Mouse (Mus musculus) c-Kit-positive CD71-positive TER-119-positive erythroid progenitor cells, embryonic 14.5 days (primary cell): ENCODE data around the gene Olfr1497.
"Not testable (repeated sequence)": the region's sequence is repeated elsewhere in the genome, so short reads cannot be mapped to it uniquely, and the experiment has no call there.

Experiments
- DNase-seq: peaks from one replicate; pipeline ENCODE4 v3.0.0-alpha.2; 2013; ENCODE audit warnings: low spot score

Olfr1497 gene

DNA sequence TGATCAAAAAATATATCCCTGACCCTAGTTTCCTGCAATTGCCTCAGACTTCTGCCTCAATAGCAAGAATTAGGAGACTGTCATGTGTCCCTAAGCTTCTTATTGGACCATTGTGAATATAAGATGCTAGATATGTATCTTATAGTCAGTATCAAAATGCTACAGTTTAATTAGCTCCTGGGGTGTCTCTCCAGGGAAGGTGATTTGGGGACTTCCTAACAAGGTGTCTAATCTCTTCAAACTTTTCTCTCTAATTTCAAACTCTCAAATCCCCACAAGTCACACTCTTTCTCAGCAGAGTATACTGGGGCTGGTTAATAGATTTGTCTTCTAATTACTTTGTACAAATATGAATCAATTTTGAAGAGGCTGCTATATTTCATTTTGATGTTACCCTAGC is at the start of gene Olfr1497:
Gene Olfr1497, minus strand, starts transcription at position 101 of the 400 bp plus-strand sequence.
- no peak for DNase-seq

DNA sequence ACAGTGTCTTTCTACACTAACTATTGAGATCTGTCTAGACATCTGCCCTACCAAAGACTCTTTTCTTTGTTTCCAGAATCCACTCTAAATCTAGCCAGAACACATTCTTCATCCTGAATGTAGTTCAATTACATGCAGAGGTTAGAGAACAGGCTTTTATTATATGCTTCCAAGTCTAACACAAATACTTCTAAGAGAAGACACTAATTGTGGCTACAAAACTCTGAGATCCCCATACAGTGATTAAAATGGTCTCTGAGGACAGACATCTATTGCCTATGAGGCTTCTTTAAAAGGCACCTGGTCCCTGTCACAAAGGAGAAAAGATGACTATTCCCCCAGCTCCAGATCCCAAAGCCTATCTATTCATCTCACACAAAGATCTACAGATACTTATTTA is 32.4 kb upstream of the Olfr1497 start, which contains the start of gene Olfr1500:
Gene Olfr1500, minus strand, starts transcription at position 101 of the 400 bp plus-strand sequence.
- DNase-seq = no peak

DNA sequence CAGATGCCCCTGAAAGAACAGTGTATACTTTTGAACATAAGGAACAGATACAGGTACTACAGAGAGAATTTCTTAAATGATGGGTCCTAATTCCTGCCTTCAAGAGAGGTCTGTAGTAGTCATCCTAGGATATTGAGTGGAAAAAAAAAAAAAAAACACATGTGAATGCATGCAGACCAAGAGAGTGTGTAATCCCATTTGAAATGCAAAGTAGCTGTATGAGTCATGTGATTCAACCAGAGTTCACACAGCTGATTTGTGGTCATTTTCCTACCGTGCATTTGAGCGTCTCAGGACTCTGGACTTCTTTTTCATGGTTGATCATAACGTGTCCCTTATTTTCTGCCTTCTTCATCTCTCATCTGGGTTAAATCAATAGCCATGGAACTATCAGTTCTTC is 30.4 kb upstream of the Olfr1497 start:
- no peak for DNase-seq

DNA sequence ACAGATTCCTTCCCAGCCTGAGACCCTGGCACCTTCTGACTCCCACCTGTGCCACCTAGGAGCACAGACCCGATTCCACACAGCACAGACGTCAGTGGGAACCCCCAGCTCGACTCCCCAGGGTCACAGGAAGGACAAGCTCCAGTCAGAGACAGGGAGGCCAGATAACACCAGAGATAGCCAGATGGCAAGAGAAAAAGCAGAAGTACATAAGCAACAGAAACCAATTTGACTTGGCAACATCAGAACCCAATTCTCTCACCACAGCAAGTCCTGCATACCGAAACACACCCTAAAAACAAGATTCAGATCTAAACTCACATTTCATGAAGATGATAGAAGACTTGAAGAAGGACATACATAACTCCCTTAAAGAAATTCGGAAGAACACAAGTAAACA is 22.8 kb upstream of the Olfr1497 start:
- no peak for DNase-seq

DNA sequence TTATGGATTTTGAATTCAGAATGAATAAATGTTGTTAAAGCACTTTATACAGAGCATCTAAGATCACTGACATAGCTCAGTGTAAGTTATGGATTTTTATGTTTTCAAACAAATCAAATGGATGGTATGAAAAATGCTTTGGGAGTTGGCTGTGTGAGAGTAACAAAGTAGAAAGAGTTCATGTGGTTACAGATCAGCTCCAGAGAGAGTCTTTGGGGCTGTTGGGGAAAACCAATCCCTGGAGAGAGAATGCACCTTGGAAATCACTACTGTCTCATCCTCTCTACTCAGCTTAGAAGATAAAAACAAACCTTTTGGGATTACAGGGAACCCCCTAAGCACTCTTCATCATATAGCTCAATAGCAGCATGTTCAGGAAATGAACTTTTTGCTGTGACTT is 21.3 kb upstream of the Olfr1497 start, which contains the start of gene Olfr1499:
Gene Olfr1499, minus strand, starts transcription at position 101 of the 400 bp plus-strand sequence.
- no peak for DNase-seq

DNA sequence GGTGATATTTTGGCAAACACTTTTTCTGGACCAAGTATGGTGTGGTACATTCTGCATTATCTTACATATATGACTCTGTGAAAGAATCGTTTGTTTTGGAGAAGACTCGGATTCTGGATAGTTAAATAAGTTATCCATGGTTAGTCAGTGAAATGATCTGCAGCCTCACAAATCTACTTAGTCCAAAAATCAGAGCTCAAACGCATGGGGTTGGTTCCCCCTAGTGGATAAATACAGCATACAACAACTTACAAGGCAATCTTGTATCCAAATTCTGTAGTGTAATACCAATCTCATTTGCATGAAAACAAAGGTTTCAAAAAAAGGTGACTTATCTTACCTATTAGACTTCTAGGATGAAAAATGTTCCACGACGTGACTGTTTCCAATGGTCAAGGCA is 20.8 kb upstream of the Olfr1497 start:
- DNase-seq = no peak

DNA sequence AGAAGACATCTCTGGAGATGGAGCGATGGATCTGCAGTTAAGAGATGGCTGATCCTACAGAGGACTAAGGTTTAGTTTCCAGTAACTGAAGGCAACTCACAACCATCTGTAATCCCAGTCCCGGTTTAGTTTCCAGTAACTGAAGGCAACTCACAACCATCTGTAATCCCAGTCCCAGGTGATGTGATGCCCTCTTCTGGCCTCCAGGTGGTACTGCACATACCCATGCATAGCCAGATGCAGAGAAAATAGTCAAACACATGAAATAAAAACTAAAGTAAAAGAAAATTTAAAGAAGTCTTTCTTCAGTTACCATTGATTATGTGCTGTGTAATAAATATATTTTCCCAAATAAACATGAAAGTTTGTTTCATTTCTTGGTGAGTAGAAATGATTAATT is 14.8 kb upstream of the Olfr1497 start:
- DNase-seq = no peak

DNA sequence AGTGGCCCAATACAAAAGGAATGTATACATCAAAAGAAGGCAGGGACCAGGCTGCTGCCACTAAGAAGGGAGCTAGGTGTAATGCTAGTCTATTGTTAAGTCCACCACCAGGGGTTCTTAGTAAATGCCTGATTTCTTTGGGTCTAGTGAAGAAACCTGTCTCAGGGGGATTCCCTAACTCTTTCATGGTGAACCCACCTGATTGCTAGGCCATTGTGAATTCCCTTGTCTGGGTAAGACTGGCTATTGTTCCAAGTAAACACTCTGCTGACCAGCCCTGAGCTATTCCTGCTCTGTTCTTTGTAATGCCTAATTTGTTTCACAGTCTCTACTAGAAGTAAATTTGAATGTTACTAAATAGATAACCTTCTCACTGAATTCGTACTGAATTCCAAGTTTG is 7.5 kb upstream of the Olfr1497 start:
- DNase-seq = not testable (repeated sequence)

DNA sequence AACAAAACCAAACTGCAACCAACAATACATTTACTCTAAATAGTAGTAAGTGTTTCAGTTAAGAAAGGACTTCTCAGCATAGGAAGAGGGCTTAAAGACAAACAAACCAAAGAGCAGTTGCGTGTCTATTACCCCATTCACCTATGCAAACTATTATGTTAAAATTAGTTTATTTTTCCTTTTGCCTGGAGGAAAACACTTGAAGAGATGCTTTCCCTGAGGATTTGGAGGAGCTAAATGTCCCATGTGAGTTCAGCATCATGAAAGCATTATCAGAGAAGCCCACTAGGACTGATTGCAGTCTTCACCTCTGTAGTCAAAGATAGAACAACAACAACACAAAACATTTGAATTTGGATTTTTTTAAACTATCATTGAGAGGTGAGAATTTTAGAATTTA is 20.4 kb downstream of the Olfr1497 start, which contains the start of gene Olfr1496:
Gene Olfr1496, plus strand, starts transcription at position 301 of the 400 bp plus-strand sequence.
- no peak for DNase-seq

DNA sequence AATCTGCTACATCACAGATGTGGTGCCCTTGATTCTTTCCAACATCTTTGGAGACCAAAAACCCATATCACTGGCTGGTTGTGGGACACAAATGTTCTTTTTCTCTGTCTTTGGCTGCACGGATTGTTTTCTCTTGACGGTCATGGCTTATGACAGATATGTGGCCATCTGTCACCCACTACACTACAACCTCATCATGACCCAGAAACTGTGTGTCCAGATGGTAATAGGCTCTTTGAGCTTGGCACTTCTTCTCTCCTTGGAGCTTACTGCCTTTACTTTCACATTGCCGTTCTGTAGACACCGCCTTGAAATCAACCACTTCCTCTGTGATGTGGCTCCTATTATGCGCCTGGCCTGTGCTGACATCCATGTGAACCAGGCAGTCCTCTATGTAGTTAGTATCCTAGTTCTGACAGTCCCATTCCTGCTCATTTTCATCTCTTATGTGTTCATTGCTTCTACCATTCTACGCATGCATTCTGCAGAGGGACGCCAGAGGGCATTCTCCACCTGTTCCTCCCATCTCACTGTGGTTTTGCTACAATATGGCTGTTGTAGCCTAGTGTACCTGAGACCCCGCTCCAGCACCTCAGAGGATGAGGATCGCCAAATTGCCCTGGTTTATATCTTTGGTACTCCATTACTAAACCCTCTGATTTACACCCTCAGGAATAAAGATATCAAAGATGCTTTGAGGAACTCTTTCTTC is 29.3 kb downstream of the Olfr1497 start:
- DNase-seq = no peak

DNA sequence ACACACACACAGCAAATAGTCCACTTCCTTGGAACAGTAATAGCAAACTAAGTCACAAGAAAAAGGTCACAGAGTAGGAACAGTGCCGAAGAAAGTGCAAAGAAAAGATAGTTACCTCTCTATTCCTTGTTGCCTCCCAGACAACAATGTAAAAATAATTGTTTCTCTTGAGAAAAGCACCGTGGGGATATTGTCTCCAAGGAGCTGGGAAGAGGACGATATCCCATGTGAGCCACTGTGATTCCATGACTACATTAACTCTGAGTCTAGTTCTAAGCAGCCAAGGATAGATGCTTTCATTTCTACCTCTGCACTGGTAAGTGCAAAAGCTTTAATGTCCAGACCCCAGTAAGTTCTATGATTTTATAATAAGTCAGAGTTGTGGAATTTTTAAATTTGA is 33.7 kb downstream of the Olfr1497 start, which contains the start of gene Olfr1495:
Gene Olfr1495, plus strand, starts transcription at position 301 of the 400 bp plus-strand sequence.
- DNase-seq = no peak

DNA sequence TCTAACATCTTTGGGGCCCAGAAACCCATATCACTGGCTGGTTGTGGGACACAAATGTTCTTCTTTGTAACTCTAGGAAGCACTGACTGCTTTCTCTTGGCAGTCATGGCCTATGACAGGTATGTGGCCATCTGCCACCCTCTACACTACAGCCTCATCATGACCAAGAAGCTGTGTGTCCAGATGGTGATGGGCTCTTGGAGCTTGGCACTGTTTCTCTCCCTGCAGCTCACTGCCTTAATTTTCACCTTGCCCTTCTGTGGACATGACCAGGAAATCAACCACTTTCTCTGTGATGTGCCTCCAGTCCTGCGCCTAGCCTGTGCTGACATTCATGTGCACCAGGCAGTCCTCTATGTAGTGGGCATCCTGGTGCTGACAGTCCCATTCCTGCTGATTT is 48.6 kb downstream of the Olfr1497 start:
- DNase-seq = no peak
